Mouse (Mus musculus) heart, embryonic 11.5 days (tissue): ENCODE measurements at regions not wholly inside any gene's neighbourhood (a gene's known extent, or its start where the extent isn't known, plus 50 kb on each side); places are given as distances from the start of the nearest gene placed in this dataset.

Experiments
- ATAC-seq: fragments of 200-750 bp; cut with Nextera tagmentation; replicated peaks from 2 replicates; pipeline ENCODE4 v1.8.0; 2017; ENCODE audit warnings: moderate library complexity; ENCODE audit not compliant: insufficient number of reproducible peaks, low FRiP score, low TSS enrichment
- H3K27ac ChIP-seq: fragments of 300-500 bp; sonication (generic); 2 replicates; pipeline ENCODE4 v1.5.1; 2014; ENCODE audit warnings: mild to moderate bottlenecking, low read depth, low read length
- H3K27me3 ChIP-seq: fragments of 300-500 bp; sonication (generic); 2 replicates; pipeline ENCODE4 v1.6.1; 2014; ENCODE audit warnings: mild to moderate bottlenecking, low read length, mixed read lengths; ENCODE audit not compliant: control insufficient read depth, insufficient read depth
- H3K36me3 ChIP-seq: fragments of 300-500 bp; sonication (generic); 2 replicates; pipeline ENCODE4 v1.6.1; 2014; ENCODE audit warnings: mild to moderate bottlenecking, low read length, moderate library complexity, mixed read lengths; ENCODE audit not compliant: control insufficient read depth, insufficient read depth
- H3K4me1 ChIP-seq: fragments of 300-500 bp; sonication (generic); 2 replicates; pipeline ENCODE4 v1.6.1; 2014; ENCODE audit warnings: low read length; ENCODE audit not compliant: control insufficient read depth, insufficient read depth
- H3K4me2 ChIP-seq: fragments of 300-500 bp; sonication (generic); 2 replicates; pipeline ENCODE4 v1.6.1; 2014; ENCODE audit warnings: mild to moderate bottlenecking, moderate library complexity
- H3K4me3 ChIP-seq: fragments of 300-500 bp; sonication (generic); 2 replicates; pipeline ENCODE4 v1.5.1; 2014; ENCODE audit warnings: low read depth, low read length
- H3K9ac ChIP-seq: fragments of 300-500 bp; sonication (generic); 2 replicates; pipeline ENCODE4 v1.6.1; 2014; ENCODE audit warnings: mild to moderate bottlenecking, low read depth, low read length, moderate library complexity
- H3K9me3 ChIP-seq: fragments of 300-500 bp; sonication (generic); replicated peaks from 2 replicates; pipeline ENCODE4 v1.6.1; 2016; ENCODE audit warnings: low read length; ENCODE audit not compliant: control insufficient read depth
- WGBS: fragments of 180-500 bp; shearing (Covaris S2); extraction: QIAGEN DNeasy Blood & Tissue Kit; methylation state at CpG from one replicate; pipeline ENCODE4 v1.1.7; 2014; ENCODE audit not compliant: insufficient replicate concordance; 5-methylcytosine and 5-hydroxymethylcytosine counted together

DNA sequence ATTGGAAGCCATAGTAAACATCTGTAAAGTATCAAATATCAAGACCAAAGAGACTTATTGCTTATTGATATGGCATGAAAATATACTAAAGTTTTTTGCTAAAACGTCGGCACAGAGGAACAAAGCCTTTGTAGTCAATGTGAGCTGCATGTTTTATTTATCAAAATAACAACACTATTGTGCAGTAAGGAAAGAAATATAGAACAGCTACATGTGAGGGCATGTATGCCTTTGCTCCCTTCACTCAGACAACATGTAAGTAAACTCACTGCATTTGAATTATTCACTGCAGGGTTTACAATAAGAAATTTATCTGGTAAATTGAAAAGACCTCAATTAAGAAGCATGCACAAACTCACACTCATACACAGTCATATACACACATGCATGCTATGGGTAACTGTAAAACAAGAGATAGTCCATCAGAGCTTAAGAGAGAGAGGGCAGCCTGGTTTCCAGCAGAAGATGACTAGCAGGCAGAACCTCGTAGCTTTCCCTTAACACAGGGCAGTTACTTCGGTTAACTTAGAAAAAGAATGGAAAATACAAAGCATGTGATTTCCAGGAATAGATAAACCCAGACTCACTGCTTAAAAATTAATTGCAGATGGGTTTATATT lies 182.7 kb downstream of the Gm11146 start:
- no peaks in the 10 kb centered on the region for H3K9me3 ChIP-seq
- H3K4me3 ChIP-seq, result no peak overlapping the region
- peaks cover 6% of the 10 kb centered on the region; the same call in 1 of the 2 replicates for H3K4me1 ChIP-seq
- ATAC-seq, result no peak
- no peaks in the 10 kb centered on the region for H3K27me3 ChIP-seq
- no peak overlapping the region for H3K4me2 ChIP-seq
- H3K9ac ChIP-seq, result no peak overlapping the region
- H3K27ac ChIP-seq, result no peak overlapping the region
- H3K36me3 ChIP-seq, result no peaks in the 10 kb centered on the region
- WGBS, result 57% methylated on average over 4 of the region's 4 CpGs

GRCm38 (mm10) chr16:77418486-77418885 lies 183.4 kb downstream of the Gm11146 start:
- Histone ChIP-seq H3K4me2 (no peak overlapping the region), H3K27me3 (no peaks in the 10 kb centered on the region), H3K9ac (no peak overlapping the region), H3K4me3 (no peak overlapping the region), H3K36me3 (no peaks in the 10 kb centered on the region), H3K9me3 (no peaks in the 10 kb centered on the region), H3K27ac (no peak overlapping the region), H3K4me1 (peaks cover 6% of the 10 kb centered on the region; the same call in 1 of the 2 replicates)
- 84% methylated on average over 1 of the region's 1 CpGs for WGBS
- ATAC-seq, result no peak

DNA sequence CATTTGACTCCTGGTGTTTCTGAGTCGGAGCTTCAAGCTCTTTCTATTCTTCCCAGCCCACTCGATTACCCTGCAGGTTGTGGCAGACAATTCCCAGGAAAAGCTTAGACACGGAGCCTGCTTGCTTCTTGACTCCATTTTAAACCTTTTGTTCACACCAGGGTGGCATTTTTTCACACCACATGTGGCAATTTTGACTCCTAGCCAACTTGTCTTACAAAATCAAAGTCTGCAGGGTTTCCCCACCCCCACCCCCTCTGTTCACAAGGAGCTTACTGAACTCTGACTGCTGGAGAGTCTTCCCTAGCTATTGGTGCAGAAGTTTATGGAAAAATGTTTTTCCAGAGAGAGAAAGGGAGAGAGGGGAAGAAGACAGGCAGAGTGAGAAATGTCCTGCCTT lies 184.1 kb downstream of the Gm11146 start:
- ATAC-seq, result no peak
- no peak overlapping the region for H3K4me3 ChIP-seq
- no peaks in the 10 kb centered on the region for H3K27me3 ChIP-seq
- peaks cover 6% of the 10 kb centered on the region; the same call in 1 of the 2 replicates for H3K4me1 ChIP-seq
- peak overlapping the region; percentile 41; the same call in 1 of the 2 replicates for H3K27ac ChIP-seq
- H3K9me3 ChIP-seq, result no peaks in the 10 kb centered on the region
- no peak overlapping the region for H3K9ac ChIP-seq
- no peaks in the 10 kb centered on the region for H3K36me3 ChIP-seq
- H3K4me2 ChIP-seq, result peak overlapping the region; percentile 52
- WGBS, result 5% methylated on average over 3 of the region's 3 CpGs

- no peaks in the 10 kb centered on the region for H3K27me3 ChIP-seq
- H3K9me3 ChIP-seq, result no peaks in the 10 kb centered on the region
- no peak for ATAC-seq
- H3K36me3 ChIP-seq, result no peaks in the 10 kb centered on the region
- H3K4me1 ChIP-seq, result peaks cover 3% of the 10 kb centered on the region; the same call in 1 of the 2 replicates
- no peak overlapping the region for H3K4me2 ChIP-seq
- H3K27ac ChIP-seq, result no peak overlapping the region
- 50% methylated on average over 1 of the region's 1 CpGs for WGBS
- H3K4me3 ChIP-seq, result no peak overlapping the region
- H3K9ac ChIP-seq, result no peak overlapping the region
Observed at GRCm38 (mm10) chr16:77414562-77414961, 187.3 kb downstream of the Gm11146 start.

- Histone ChIP-seq H3K9ac (no peak overlapping the region), H3K27me3 (no peaks in the 10 kb centered on the region), H3K36me3 (no peaks in the 10 kb centered on the region), H3K4me1 (peaks cover 3% of the 10 kb centered on the region; the same call in 1 of the 2 replicates), H3K27ac (no peak overlapping the region), H3K9me3 (no peaks in the 10 kb centered on the region), H3K4me2 (no peak overlapping the region), H3K4me3 (no peak overlapping the region)
- WGBS, result 85% methylated on average over 7 of the region's 7 CpGs
- ATAC-seq, result no peak
Observed at GRCm38 (mm10) chr16:77409168-77409567, 192.7 kb downstream of the Gm11146 start.

- Histone ChIP-seq H3K27me3 (no peaks in the 10 kb centered on the region), H3K27ac (no peak overlapping the region), H3K36me3 (no peaks in the 10 kb centered on the region), H3K4me1 (peaks cover 7% of the 10 kb centered on the region; the same call in 1 of the 2 replicates), H3K4me3 (no peak overlapping the region), H3K9me3 (no peaks in the 10 kb centered on the region), H3K9ac (no peak overlapping the region), H3K4me2 (no peak overlapping the region)
- ATAC-seq, result no peak
- WGBS, result 81% methylated on average over 5 of the region's 5 CpGs
Observed at GRCm38 (mm10) chr16:77406999-77407398, 194.9 kb downstream of the Gm11146 start.

- H3K9ac ChIP-seq, result no peak overlapping the region
- ATAC-seq, result no peak
- H3K36me3 ChIP-seq, result no peaks in the 10 kb centered on the region
- H3K4me2 ChIP-seq, result no peak overlapping the region
- no peak overlapping the region for H3K4me3 ChIP-seq
- no peaks in the 10 kb centered on the region for H3K27me3 ChIP-seq
- no peaks in the 10 kb centered on the region for H3K9me3 ChIP-seq
- no peak overlapping the region for H3K27ac ChIP-seq
- peaks cover 10% of the 10 kb centered on the region for H3K4me1 ChIP-seq
- 59% methylated on average over 6 of the region's 6 CpGs for WGBS
Observed at GRCm38 (mm10) chr16:77405859-77406258, 196.0 kb downstream of the Gm11146 start.

DNA sequence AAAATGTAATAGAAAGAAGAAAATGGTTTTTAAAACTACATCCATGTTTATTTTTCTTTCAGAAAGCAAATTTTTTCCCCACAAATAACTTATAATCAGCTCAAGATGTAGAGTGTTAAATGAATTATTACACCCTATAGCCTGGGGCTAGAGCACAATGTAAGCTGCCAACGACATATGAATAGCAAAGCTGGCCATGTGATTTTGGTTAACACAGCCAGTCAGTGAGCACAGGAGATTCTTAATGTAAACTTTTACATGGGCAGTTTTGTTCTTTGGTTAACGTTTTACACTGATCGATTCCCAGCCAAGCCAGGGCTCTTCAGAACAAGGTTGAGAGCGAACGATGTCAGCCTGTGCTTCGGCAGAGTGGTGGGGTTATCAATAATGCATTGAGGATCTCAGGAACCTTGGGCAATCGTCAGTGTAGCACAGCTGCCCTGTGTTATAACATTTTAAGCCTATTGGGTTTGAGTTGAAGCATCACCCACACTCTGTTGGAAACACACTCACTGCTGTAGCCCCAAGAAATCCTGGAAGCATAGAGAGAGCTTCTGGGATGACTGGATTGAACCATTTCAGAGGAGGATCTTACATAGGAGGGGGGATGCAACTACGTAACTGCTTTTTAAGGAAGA lies 196.6 kb downstream of the Gm11146 start:
- no peaks in the 10 kb centered on the region for H3K36me3 ChIP-seq
- H3K4me1 ChIP-seq, result peaks cover 15% of the 10 kb centered on the region
- no peak overlapping the region for H3K9ac ChIP-seq
- no peak overlapping the region for H3K4me3 ChIP-seq
- H3K27me3 ChIP-seq, result no peaks in the 10 kb centered on the region
- no peak for ATAC-seq
- no peaks in the 10 kb centered on the region for H3K9me3 ChIP-seq
- no peak overlapping the region for H3K4me2 ChIP-seq
- WGBS, result 64% methylated on average over 8 of the region's 8 CpGs
- H3K27ac ChIP-seq, result no peak overlapping the region
